Mouse (Mus musculus): ENCODE data around the gene Psme4. TPM values are rescaled to one million over a fixed set of nuclear protein-coding genes. Genes with fewer than 3 reads are reported as not detected.

The Psme4 gene
- polyA plus RNA-seq, 2 experiments from 2014 or later: 22.5 to 29.4 TPM

Other genes starting within 250 kb of the Psme4 start
- 1 to 10 TPM in 1 of 2 experiments, under 1 TPM in 1; 0.81 to 1.6 TPM for gene Acyp2, start 122.1 kb upstream of the Psme4 start, polyA plus RNA-seq (2017; shearing (Covaris generic))
- not detected for gene Gpr75, start 113.6 kb downstream of the Psme4 start, polyA plus RNA-seq (2017; shearing (Covaris generic))
- gene Asb3, start 113.7 kb downstream of the Psme4 start, polyA plus RNA-seq (2017; shearing (Covaris generic)): 10 to 100 TPM; 60.6 to 67.6 TPM
- 10 to 100 TPM in 1 of 2 experiments, 1 to 10 TPM in 1; 7.3 to 12.5 TPM for gene Erlec1, start 182.6 kb downstream of the Psme4 start, polyA plus RNA-seq (2017; shearing (Covaris generic))
- gene Chac2, start 214.6 kb downstream of the Psme4 start, polyA plus RNA-seq (2017; shearing (Covaris generic)): 10 to 100 TPM in 1 of 2 experiments, 1 to 10 TPM in 1; 8.8 to 10.1 TPM

All from CD4-positive, CD25-positive, alpha-beta regulatory T cell, adult 4 months (primary cell).